Mouse (Mus musculus) megakaryocyte, embryonic 14.5 days (primary cell): ENCODE data around the gene Abhd17b.

Experiments
- FLI1 ChIP-seq: IDR thresholded peaks from 2 replicates; pipeline ENCODE4 v1.6.1; 2012; ENCODE audit warnings: low read length, inconsistent platforms, mixed read lengths
- GATA1 ChIP-seq: IDR thresholded peaks from 3 replicates; pipeline ENCODE4 v1.6.1; 2012; ENCODE audit warnings: mixed read lengths, low read length, inconsistent platforms, borderline replicate concordance

DNA sequence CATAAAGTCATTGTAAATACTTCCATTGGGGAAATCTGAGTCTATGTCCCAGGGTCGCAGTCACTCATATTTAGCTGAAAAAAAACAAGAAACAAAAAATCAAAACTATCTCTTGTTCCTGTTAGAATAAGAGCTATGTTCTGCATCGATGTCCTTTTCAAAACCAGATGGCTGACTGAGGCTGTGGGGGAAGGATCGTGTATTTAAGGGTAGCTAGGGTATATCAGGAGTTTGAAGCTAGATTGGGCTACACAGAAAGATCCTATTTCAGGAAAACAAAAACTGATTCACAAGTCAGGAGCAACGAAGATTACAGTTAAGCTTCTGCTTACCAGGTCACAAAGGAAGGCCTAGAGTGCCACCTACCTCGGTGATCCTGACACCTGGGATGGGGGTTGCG, 42.7 kb upstream of the Abhd17b start:
- TF ChIP-seq FLI1, result no peak
- TF ChIP-seq GATA1, result no peak
